Mouse (Mus musculus): ENCODE results near the gene Gm20388. TPM values are rescaled to one million over a fixed set of nuclear protein-coding genes. Genes with fewer than 3 reads are reported as not detected.
A peak's percentile ranks its signal among the peaks of the same experiment; 100 is the strongest.

Gm20388 gene
- polyA plus RNA-seq, 1 experiment, result 28.1 TPM

GRCm38 (mm10) chr8:121905864-121906263 lies 1995.2 kb downstream of the Gm20388 start:
- H3K27me3 ChIP-seq (ENCODE audit: control insufficient read depth, insufficient read depth, low read length, poor library complexity, severe bottlenecking), result no peaks in the 10 kb centered on the region
- peaks cover 29% of the 10 kb centered on the region for H3K36me3 ChIP-seq (ENCODE audit: control insufficient read depth, insufficient read depth, low read length, poor library complexity, severe bottlenecking)
- peak overlapping the region; percentile 80 for H3K4me3 ChIP-seq (ENCODE audit: low read depth, low read length)
- H3K4me1 ChIP-seq (ENCODE audit: control insufficient read depth, insufficient read depth, low read length), result peaks cover 13% of the 10 kb centered on the region
- H3K9ac ChIP-seq (ENCODE audit: low read depth, poor library complexity, severe bottlenecking), result peak overlapping the region; percentile 67
- no peak overlapping the region for H3K27ac ChIP-seq (ENCODE audit: insufficient read depth, low read length)
- no peak for TF ChIP-seq EP300 (IDR thresholded peaks at IDR 0.05; ENCODE audit: insufficient read depth, low read depth, low read length)
- no peak for TF ChIP-seq CTCF (IDR thresholded peaks at IDR 0.05; ENCODE audit: low read depth, low read length)
- TF ChIP-seq POLR2A (IDR thresholded peaks at IDR 0.05; ENCODE audit: insufficient read depth, low read length), result no peak
- no peaks in the 10 kb centered on the region for H3K9me3 ChIP-seq (replicated peaks; ENCODE audit: control insufficient read depth, insufficient read depth, low read length, poor library complexity, severe bottlenecking)

GRCm38 (mm10) chr8:121906542-121907512 lies 1996.2 kb downstream of the Gm20388 start:
- peak overlapping the region; percentile 67 for H3K9ac ChIP-seq (ENCODE audit: low read depth, poor library complexity, severe bottlenecking)
- H3K9me3 ChIP-seq (replicated peaks; ENCODE audit: control insufficient read depth, insufficient read depth, low read length, poor library complexity, severe bottlenecking), result no peaks in the 10 kb centered on the region
- H3K4me3 ChIP-seq (ENCODE audit: low read depth, low read length), result peak overlapping the region; percentile 80
- peaks cover 8% of the 10 kb centered on the region for H3K4me1 ChIP-seq (ENCODE audit: control insufficient read depth, insufficient read depth, low read length)
- peaks cover 23% of the 10 kb centered on the region for H3K36me3 ChIP-seq (ENCODE audit: control insufficient read depth, insufficient read depth, low read length, poor library complexity, severe bottlenecking)
- TF ChIP-seq POLR2A (IDR thresholded peaks at IDR 0.05; ENCODE audit: insufficient read depth, low read length), result no peak
- TF ChIP-seq CTCF (IDR thresholded peaks at IDR 0.05; ENCODE audit: low read depth, low read length), result no peak
- no peak for TF ChIP-seq EP300 (IDR thresholded peaks at IDR 0.05; ENCODE audit: insufficient read depth, low read depth, low read length)
- H3K27ac ChIP-seq (ENCODE audit: insufficient read depth, low read length), result no peak overlapping the region
- no peaks in the 10 kb centered on the region for H3K27me3 ChIP-seq (ENCODE audit: control insufficient read depth, insufficient read depth, low read length, poor library complexity, severe bottlenecking)

- Histone ChIP-seq H3K4me1 (ENCODE audit: control insufficient read depth, insufficient read depth, low read length) (peaks cover 6% of the 10 kb centered on the region), H3K27ac (ENCODE audit: insufficient read depth, low read length) (peak within 1 kb of the TSS; percentile 52), H3K27me3 (ENCODE audit: control insufficient read depth, insufficient read depth, low read length, poor library complexity, severe bottlenecking) (no peaks in the 10 kb centered on the region), H3K4me3 (ENCODE audit: low read depth, low read length) (peak within 1 kb of the TSS; percentile 94), H3K9ac (ENCODE audit: low read depth, poor library complexity, severe bottlenecking) (peak within 1 kb of the TSS; percentile 67), H3K36me3 (ENCODE audit: control insufficient read depth, insufficient read depth, low read length, poor library complexity, severe bottlenecking) (peaks cover 14% of the 10 kb centered on the region), H3K9me3 (replicated peaks; ENCODE audit: control insufficient read depth, insufficient read depth, low read length, poor library complexity, severe bottlenecking) (no peaks in the 10 kb centered on the region)
- TF ChIP-seq POLR2A (IDR thresholded peaks at IDR 0.05; ENCODE audit: insufficient read depth, low read length) (peak; percentile 72), EP300 (IDR thresholded peaks at IDR 0.05; ENCODE audit: insufficient read depth, low read depth, low read length) (peak; percentile 82), CTCF (IDR thresholded peaks at IDR 0.05; ENCODE audit: low read depth, low read length) (no peak)
These were observed 1997.1 kb downstream of the Gm20388 start, which contains the start of gene Slc7a5 for GRCm38 (mm10) chr8:121907587-121908248. Gene Slc7a5, minus strand, starts transcription at chr8:121907694.

- TF ChIP-seq CTCF (IDR thresholded peaks at IDR 0.05; ENCODE audit: low read depth, low read length) (no peak), EP300 (IDR thresholded peaks at IDR 0.05; ENCODE audit: insufficient read depth, low read depth, low read length) (no peak), POLR2A (IDR thresholded peaks at IDR 0.05; ENCODE audit: insufficient read depth, low read length) (no peak)
- Histone ChIP-seq H3K36me3 (ENCODE audit: control insufficient read depth, insufficient read depth, low read length, poor library complexity, severe bottlenecking) (peaks cover 7% of the 10 kb centered on the region), H3K9me3 (replicated peaks; ENCODE audit: control insufficient read depth, insufficient read depth, low read length, poor library complexity, severe bottlenecking) (no peaks in the 10 kb centered on the region), H3K9ac (ENCODE audit: low read depth, poor library complexity, severe bottlenecking) (peak overlapping the region; percentile 29), H3K27me3 (ENCODE audit: control insufficient read depth, insufficient read depth, low read length, poor library complexity, severe bottlenecking) (no peaks in the 10 kb centered on the region), H3K4me1 (ENCODE audit: control insufficient read depth, insufficient read depth, low read length) (peaks cover 8% of the 10 kb centered on the region), H3K4me3 (ENCODE audit: low read depth, low read length) (peak overlapping the region; percentile 94), H3K27ac (ENCODE audit: insufficient read depth, low read length) (peak overlapping the region; percentile 52)
These were observed 1997.9 kb downstream of the Gm20388 start for GRCm38 (mm10) chr8:121908378-121909147.

GRCm38 (mm10) chr8:121909148-121909541 lies 1998.5 kb downstream of the Gm20388 start:
- Histone ChIP-seq H3K4me3 (ENCODE audit: low read depth, low read length) (no peak overlapping the region), H3K9me3 (replicated peaks; ENCODE audit: control insufficient read depth, insufficient read depth, low read length, poor library complexity, severe bottlenecking) (no peaks in the 10 kb centered on the region), H3K4me1 (ENCODE audit: control insufficient read depth, insufficient read depth, low read length) (peaks cover 8% of the 10 kb centered on the region), H3K36me3 (ENCODE audit: control insufficient read depth, insufficient read depth, low read length, poor library complexity, severe bottlenecking) (peaks cover 4% of the 10 kb centered on the region; the same call in 1 of the 2 replicates), H3K27ac (ENCODE audit: insufficient read depth, low read length) (0 out of 2 replicates have a peak overlapping the region, but pooled peaks have one; percentile 18), H3K9ac (ENCODE audit: low read depth, poor library complexity, severe bottlenecking) (peak overlapping the region; percentile 22), H3K27me3 (ENCODE audit: control insufficient read depth, insufficient read depth, low read length, poor library complexity, severe bottlenecking) (no peaks in the 10 kb centered on the region)
- TF ChIP-seq POLR2A (IDR thresholded peaks at IDR 0.05; ENCODE audit: insufficient read depth, low read length) (no peak), EP300 (IDR thresholded peaks at IDR 0.05; ENCODE audit: insufficient read depth, low read depth, low read length) (no peak), CTCF (IDR thresholded peaks at IDR 0.05; ENCODE audit: low read depth, low read length) (no peak)

All from ES-Bruce4 (cell line).